Mouse (Mus musculus) kidney, embryonic 14.5 days (tissue): ENCODE measurements around the gene Tstd1. TPM values are rescaled to one million over a fixed set of nuclear protein-coding genes. Genes with fewer than 3 reads are reported as not detected.

Experiments
- ATAC-seq: fragments of 200-750 bp; cut with Nextera tagmentation; 2 replicates; pipeline ENCODE4 v1.8.0; 2017; ENCODE audit warnings: moderate number of reproducible peaks, mild to moderate bottlenecking, moderate TSS enrichment, moderate library complexity; ENCODE audit not compliant: low FRiP score, low TSS enrichment
- H3K27ac ChIP-seq: fragments of 300-500 bp; sonication (generic); 2 replicates; pipeline ENCODE4 v1.5.1; 2014; ENCODE audit warnings: low read depth, mild to moderate bottlenecking, low read length, moderate library complexity, mixed read lengths
- H3K27me3 ChIP-seq: fragments of 300-500 bp; sonication (generic); 2 replicates; pipeline ENCODE4 v1.6.1; 2014; ENCODE audit warnings: mild to moderate bottlenecking, low read length; ENCODE audit not compliant: control insufficient read depth, insufficient read depth
- H3K36me3 ChIP-seq: fragments of 300-500 bp; sonication (generic); 2 replicates; pipeline ENCODE4 v1.6.1; 2014; ENCODE audit warnings: low read length, mixed read lengths; ENCODE audit not compliant: control insufficient read depth, insufficient read depth
- H3K4me1 ChIP-seq: fragments of 300-500 bp; sonication (generic); 2 replicates; pipeline ENCODE4 v1.6.1; 2014; ENCODE audit warnings: low read length, mixed read lengths; ENCODE audit not compliant: control insufficient read depth, insufficient read depth
- H3K4me2 ChIP-seq: fragments of 300-500 bp; sonication (generic); replicated peaks from 2 replicates; pipeline ENCODE4 v1.6.1; 2014; ENCODE audit warnings: low read depth, mild to moderate bottlenecking, low read length
- H3K4me3 ChIP-seq: fragments of 300-500 bp; sonication (generic); 2 replicates; pipeline ENCODE4 v1.5.1; 2014; ENCODE audit warnings: mild to moderate bottlenecking, low read length
- H3K9ac ChIP-seq: fragments of 300-500 bp; sonication (generic); 2 replicates; pipeline ENCODE4 v1.6.1; 2014; ENCODE audit warnings: low read depth, mild to moderate bottlenecking, low read length, moderate library complexity
- H3K9me3 ChIP-seq: fragments of 300-500 bp; sonication (generic); 2 replicates; pipeline ENCODE4 v1.6.1; 2016; ENCODE audit warnings: low read length; ENCODE audit not compliant: control insufficient read depth
- WGBS: fragments of 180-500 bp; shearing (Covaris S2); extraction: QIAGEN DNeasy Blood & Tissue Kit; methylation state at CpG from one replicate; pipeline ENCODE4 v1.1.7; 2014; 5-methylcytosine and 5-hydroxymethylcytosine counted together
- polyA plus RNA-seq: library from polyadenylated mRNA; unstranded; fragments of >200 nt; fragmentation: Nextera tagmentation; extraction: Ambion mirVana; gene quantifications from 2 replicates; pipeline ENCODE4 v1.2.1, GENCODE M21; 2014

The Tstd1 gene
- polyA plus RNA-seq, 1 experiment from 2014 or later, result 2.2 TPM

DNA sequence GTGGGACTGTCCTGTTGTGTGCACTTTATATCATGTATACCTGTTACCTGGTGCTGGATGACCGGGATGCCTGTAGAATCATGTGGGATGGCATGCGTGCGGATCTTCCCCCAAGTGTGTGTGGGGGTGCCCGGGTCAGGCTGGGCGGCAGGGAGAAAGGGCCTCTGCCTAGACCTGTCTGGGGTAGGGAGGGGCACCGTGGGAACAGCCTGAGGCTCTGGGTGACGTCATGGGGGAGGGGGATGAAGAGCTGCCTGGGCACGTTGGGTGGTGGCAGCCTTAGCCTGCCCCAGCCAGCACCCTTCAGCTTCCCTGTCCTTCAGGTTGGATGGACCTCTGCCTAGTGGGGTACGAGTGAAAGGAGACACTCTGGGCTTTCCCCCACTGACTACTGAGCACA is 34.3 kb upstream of the Tstd1 start:
- no peak overlapping the region for H3K4me3 ChIP-seq
- no peaks in the 10 kb centered on the region for H3K9me3 ChIP-seq
- no peak overlapping the region for H3K27ac ChIP-seq
- H3K27me3 ChIP-seq, result peaks cover 7% of the 10 kb centered on the region
- H3K4me1 ChIP-seq, result peaks cover 8% of the 10 kb centered on the region; the same call in 1 of the 2 replicates
- no peaks in the 10 kb centered on the region for H3K36me3 ChIP-seq
- H3K4me2 ChIP-seq, result no peak overlapping the region
- H3K9ac ChIP-seq, result no peak overlapping the region
- ATAC-seq, result no peak
- WGBS, result 60% methylated on average over 9 of the region's 9 CpGs

DNA sequence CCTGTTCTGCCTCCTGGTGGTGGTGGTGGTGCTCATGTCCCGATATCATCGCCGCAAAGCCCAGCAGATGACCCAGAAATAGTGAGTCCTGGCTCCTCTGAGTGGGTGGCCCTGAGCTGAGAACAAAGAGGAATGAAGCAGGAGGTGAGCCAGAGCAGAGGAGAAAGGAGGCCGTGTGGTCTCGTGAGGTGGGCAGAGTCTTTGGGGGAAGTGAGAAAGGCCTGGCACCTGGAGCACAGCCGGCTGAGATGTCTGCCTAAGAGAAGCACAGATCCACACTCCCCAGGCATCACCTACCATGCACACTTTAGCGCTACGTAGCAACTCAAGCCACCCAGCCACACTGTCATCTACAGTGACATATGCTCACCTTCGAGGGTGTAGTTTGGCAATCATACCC is 33.5 kb upstream of the Tstd1 start:
- ATAC-seq, result no peak
- H3K4me3 ChIP-seq, result no peak overlapping the region
- H3K27me3 ChIP-seq, result peaks cover 7% of the 10 kb centered on the region
- 72% methylated on average over 9 of the region's 9 CpGs for WGBS
- no peak overlapping the region for H3K27ac ChIP-seq
- H3K36me3 ChIP-seq, result no peaks in the 10 kb centered on the region
- no peaks in the 10 kb centered on the region for H3K9me3 ChIP-seq
- H3K4me2 ChIP-seq, result no peak overlapping the region
- H3K4me1 ChIP-seq, result 0 out of 2 replicates have a peak, but pooled peaks cover 1% of the 10 kb centered on the region
- no peak overlapping the region for H3K9ac ChIP-seq

DNA sequence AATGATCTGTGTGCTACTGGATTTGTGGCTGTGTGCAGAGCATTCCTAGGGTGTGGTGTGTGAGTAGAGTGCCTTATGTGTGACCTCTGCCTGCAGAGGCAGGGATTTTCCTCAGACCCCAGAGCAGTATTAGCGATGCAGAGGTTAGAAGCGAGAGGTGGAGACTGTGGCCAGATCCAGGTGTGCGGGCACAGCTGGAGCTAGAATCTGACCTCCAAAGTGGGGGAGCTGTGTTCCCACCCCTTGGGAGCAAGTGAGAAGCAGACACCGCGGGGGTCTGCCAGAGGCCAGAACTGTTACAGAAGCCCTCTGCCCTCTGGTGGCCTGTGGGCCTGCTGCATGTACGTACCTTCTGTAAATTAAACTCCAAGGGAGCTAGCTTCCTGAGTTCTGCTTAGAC is 31.6 kb upstream of the Tstd1 start:
- ATAC-seq, result peak; percentile 63
- Histone ChIP-seq H3K9ac (no peak overlapping the region), H3K9me3 (no peaks in the 10 kb centered on the region), H3K27ac (no peak overlapping the region), H3K36me3 (no peaks in the 10 kb centered on the region), H3K27me3 (no peaks in the 10 kb centered on the region), H3K4me3 (no peak overlapping the region), H3K4me1 (no peaks in the 10 kb centered on the region), H3K4me2 (no peak overlapping the region)
- 19% methylated on average over 6 of the region's 6 CpGs for WGBS

DNA sequence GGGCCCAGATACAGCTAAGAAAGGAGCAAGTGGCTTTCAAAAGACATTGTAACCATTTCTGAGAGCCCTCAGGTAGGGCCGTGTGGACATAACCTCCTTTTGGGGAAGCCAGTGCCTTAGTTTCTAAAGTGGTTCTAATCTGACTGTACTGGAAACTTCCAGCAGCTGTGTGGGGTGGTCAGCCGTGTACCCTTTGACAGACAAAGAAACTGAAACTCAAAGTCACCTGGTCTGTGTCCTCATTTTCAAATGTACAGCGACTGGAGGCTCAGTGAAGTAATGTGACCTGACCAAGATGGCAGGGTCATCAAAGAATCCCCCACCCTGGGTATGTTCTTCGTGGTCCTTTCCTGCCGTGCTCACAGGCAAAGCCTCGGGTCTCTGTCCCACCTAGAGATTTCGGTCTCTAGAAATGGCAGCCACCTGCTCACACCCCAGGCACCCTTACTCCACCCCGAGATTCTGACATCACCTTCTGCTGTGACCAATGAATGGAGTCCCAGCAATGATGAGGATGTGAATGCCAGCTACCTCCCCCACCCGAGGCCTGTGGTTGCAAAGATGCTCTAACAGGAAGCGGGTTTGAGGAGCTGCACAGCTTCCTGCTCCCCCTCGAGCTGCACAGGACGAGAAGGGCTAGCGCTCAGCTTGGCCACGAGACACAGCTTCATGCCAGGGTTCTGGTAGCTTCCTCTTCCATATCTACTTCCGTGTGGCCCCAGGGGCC is 30.1 kb upstream of the Tstd1 start, which contains the start of gene Arhgap30:
Arhgap30 (plus strand) TSS at position 579 of the 727 bp plus-strand sequence.
- H3K36me3 ChIP-seq, result no peaks in the 10 kb centered on the region
- H3K4me3 ChIP-seq, result no peak within 1 kb of the TSS
- H3K9me3 ChIP-seq, result no peaks in the 10 kb centered on the region
- no peak within 1 kb of the TSS for H3K27ac ChIP-seq
- H3K4me1 ChIP-seq, result no peaks in the 10 kb centered on the region
- ATAC-seq, result no peak
- no peak within 1 kb of the TSS for H3K4me2 ChIP-seq
- WGBS, result 84% methylated on average over 15 of the region's 15 CpGs
- no peak within 1 kb of the TSS for H3K9ac ChIP-seq
- no peaks in the 10 kb centered on the region for H3K27me3 ChIP-seq

DNA sequence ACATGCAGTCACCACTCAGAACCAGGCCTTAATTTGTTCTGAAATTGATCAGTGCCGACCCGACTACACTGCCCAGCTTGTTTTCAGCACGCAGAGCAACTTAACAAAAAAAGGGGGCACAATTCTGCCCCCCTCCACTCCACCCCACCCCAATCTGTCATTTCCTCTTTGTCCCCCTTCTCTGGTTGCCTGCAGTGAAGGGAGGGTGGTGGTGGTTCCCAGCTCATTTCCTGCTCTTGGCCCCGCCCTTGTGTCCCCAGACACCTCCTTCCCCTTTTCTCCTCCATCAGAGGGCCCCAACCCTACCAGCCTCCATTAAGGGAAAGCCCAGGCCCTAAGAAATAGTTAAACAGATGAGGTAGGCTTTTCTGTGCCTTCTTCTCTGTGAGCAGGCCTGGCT is 28.6 kb upstream of the Tstd1 start:
- 80% methylated on average over 4 of the region's 4 CpGs for WGBS
- Histone ChIP-seq H3K27ac (no peak overlapping the region), H3K36me3 (no peaks in the 10 kb centered on the region), H3K9ac (no peak overlapping the region), H3K4me1 (no peaks in the 10 kb centered on the region), H3K9me3 (no peaks in the 10 kb centered on the region), H3K4me2 (no peak overlapping the region), H3K27me3 (no peaks in the 10 kb centered on the region), H3K4me3 (no peak overlapping the region)
- ATAC-seq, result no peak

DNA sequence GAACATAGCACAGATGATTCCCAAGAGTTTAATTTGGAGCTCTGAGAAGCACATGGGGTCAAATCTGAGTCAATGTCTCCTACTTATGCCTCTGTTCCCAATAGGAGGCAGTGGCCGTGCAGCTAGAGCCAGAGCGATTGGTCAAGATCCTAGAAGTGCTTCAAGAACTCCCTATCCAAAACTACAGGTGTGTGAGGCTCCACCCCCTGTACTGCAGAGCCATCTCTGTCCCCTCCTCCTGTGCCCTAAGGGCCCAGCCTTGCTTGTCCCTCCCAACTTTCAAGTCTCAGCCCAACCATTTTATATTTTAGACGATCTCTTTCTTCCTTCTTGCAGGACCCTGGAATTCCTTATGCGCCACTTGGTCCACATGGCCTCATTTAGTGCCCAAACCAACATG is 16.9 kb upstream of the Tstd1 start:
- Histone ChIP-seq H3K9ac (no peak overlapping the region), H3K36me3 (no peaks in the 10 kb centered on the region), H3K4me1 (no peaks in the 10 kb centered on the region), H3K4me2 (no peak overlapping the region), H3K27me3 (no peaks in the 10 kb centered on the region), H3K27ac (no peak overlapping the region), H3K9me3 (no peaks in the 10 kb centered on the region), H3K4me3 (no peak overlapping the region)
- no peak for ATAC-seq
- 82% methylated on average over 4 of the region's 4 CpGs for WGBS

DNA sequence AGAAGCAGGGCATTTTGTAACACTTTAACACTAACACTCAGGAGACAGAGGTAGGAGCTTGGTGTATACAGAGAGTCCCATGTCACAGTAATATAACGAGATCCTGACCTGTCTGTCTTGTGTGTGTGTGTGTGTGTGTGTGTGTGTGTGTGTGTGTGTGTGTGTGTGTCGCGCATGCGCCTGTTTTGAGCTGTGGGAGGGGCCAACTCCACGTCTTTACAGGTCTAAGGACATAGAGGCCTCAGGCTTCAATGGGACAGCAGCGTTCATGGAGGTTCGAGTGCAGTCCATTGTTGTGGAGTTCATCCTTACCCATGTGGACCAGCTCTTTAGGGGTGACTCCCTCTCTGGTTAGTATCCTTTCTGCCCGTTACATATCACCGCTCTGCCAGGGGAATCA is 15.7 kb upstream of the Tstd1 start:
- Histone ChIP-seq H3K36me3 (no peaks in the 10 kb centered on the region), H3K27ac (no peak overlapping the region), H3K9ac (no peak overlapping the region), H3K27me3 (no peaks in the 10 kb centered on the region), H3K4me3 (no peak overlapping the region), H3K4me1 (no peaks in the 10 kb centered on the region), H3K4me2 (no peak overlapping the region), H3K9me3 (no peaks in the 10 kb centered on the region)
- no peak for ATAC-seq
- WGBS, result 78% methylated on average over 9 of the region's 9 CpGs

DNA sequence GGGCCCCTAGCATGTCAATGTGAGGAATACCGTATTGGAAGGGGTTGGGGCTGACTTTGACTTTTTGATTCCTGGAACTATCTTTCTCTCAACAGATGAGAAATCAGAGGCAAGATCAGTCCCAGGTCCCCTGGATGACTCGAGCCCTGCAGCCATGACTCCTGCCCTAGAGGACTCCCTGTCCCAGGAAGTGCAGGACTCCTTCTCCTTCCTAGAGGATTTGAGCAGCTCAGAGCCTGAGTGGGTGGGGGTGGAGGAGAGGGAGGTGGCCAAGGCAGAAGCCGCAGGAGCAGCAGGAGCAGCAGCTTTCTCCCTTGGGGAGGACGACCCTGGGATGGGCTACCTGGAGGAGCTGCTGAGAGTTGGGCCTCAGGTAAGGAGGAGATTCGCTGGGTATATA is 11.4 kb upstream of the Tstd1 start:
- H3K9me3 ChIP-seq, result no peaks in the 10 kb centered on the region

DNA sequence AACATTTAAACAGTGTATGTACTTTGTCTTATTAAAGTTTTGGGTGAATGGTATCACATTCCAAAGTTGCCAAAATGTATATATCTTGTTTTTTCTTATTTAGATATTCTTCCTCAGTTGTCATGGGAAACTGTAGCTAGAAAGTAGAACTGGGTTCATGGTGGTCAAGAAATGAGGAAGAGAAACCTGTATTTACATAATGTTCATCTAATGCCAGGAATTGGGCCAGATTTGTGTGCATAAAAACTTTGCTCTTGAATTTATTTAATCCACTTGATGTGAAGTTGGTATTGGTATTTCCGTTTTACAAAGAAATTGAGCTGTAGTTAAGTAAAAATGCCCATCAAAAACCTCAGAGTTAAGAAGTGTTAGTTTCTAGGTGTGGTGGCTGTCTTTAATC is 8.4 kb upstream of the Tstd1 start:
- 83% methylated on average over 1 of the region's 1 CpGs for WGBS
- no peaks in the 10 kb centered on the region for H3K9me3 ChIP-seq
- H3K4me2 ChIP-seq, result no peak overlapping the region
- no peaks in the 10 kb centered on the region for H3K27me3 ChIP-seq
- H3K27ac ChIP-seq, result no peak overlapping the region
- no peak overlapping the region for H3K4me3 ChIP-seq
- no peak overlapping the region for H3K9ac ChIP-seq
- no peak for ATAC-seq
- peaks cover 12% of the 10 kb centered on the region for H3K4me1 ChIP-seq
- peaks cover 3% of the 10 kb centered on the region; the same call in 1 of the 2 replicates for H3K36me3 ChIP-seq

More for the DNA sequence above, 11.4 kb upstream of the Tstd1 start:
- H3K4me3 ChIP-seq, result no peak overlapping the region
- H3K4me1 ChIP-seq, result no peaks in the 10 kb centered on the region
- H3K27ac ChIP-seq, result no peak overlapping the region
- ATAC-seq, result no peak
- 86% methylated on average over 5 of the region's 5 CpGs for WGBS
- H3K36me3 ChIP-seq, result no peaks in the 10 kb centered on the region
- no peaks in the 10 kb centered on the region for H3K27me3 ChIP-seq
- no peak overlapping the region for H3K4me2 ChIP-seq
- H3K9ac ChIP-seq, result no peak overlapping the region
